Mouse (Mus musculus) midbrain, embryonic 11.5 days (tissue): ENCODE data around the gene Gm10300. TPM values are rescaled to one million over a fixed set of nuclear protein-coding genes. Genes with fewer than 3 reads are reported as not detected.
A peak's percentile ranks its signal among the peaks of the same experiment; 100 is the strongest.

ENCODE experiments used
- ATAC-seq: fragments of 200-750 bp; cut with Nextera tagmentation; 2 replicates; pipeline ENCODE4 v1.8.0; 2017; ENCODE audit warnings: moderate TSS enrichment, moderate library complexity; ENCODE audit not compliant: low FRiP score
- DNase-seq: peaks from one replicate; pipeline ENCODE4 v3.0.0; 2015; ENCODE audit warnings: low spot score; ENCODE audit errors: missing footprints
- H3K27ac ChIP-seq: fragments of 300-500 bp; sonication (generic); 2 replicates; pipeline ENCODE4 v1.5.1; 2014; ENCODE audit warnings: low read depth, low read length
- H3K27me3 ChIP-seq: fragments of 300-500 bp; sonication (generic); 2 replicates; pipeline ENCODE4 v1.6.1; 2014; ENCODE audit warnings: mild to moderate bottlenecking, low read length, moderate library complexity, mixed read lengths; ENCODE audit not compliant: control insufficient read depth, insufficient read depth
- H3K36me3 ChIP-seq: fragments of 300-500 bp; sonication (generic); 2 replicates; pipeline ENCODE4 v1.6.1; 2014; ENCODE audit warnings: mild to moderate bottlenecking, low read length, moderate library complexity, mixed read lengths; ENCODE audit not compliant: control insufficient read depth, insufficient read depth
- H3K4me1 ChIP-seq: fragments of 300-500 bp; sonication (generic); 2 replicates; pipeline ENCODE4 v1.6.1; 2014; ENCODE audit warnings: low read length; ENCODE audit not compliant: control insufficient read depth, insufficient read depth
- H3K4me2 ChIP-seq: fragments of 300-500 bp; sonication (generic); 2 replicates; pipeline ENCODE4 v1.6.1; 2014; ENCODE audit warnings: mild to moderate bottlenecking, moderate library complexity
- H3K4me3 ChIP-seq: fragments of 300-500 bp; sonication (generic); 2 replicates; pipeline ENCODE4 v1.5.1; 2014; ENCODE audit warnings: low read depth, low read length
- H3K9ac ChIP-seq: fragments of 300-500 bp; sonication (generic); 2 replicates; pipeline ENCODE4 v1.6.1; 2014; ENCODE audit warnings: low read length
- H3K9me3 ChIP-seq: fragments of 300-500 bp; sonication (generic); 2 replicates; pipeline ENCODE4 v1.6.1; 2016; ENCODE audit warnings: low read length; ENCODE audit not compliant: control insufficient read depth
- WGBS: fragments of 180-500 bp; shearing (Covaris S2); extraction: QIAGEN DNeasy Blood & Tissue Kit; methylation state at CpG from one replicate; pipeline ENCODE4 v1.1.7; 2014; 5-methylcytosine and 5-hydroxymethylcytosine counted together
- polyA plus RNA-seq: library from polyadenylated mRNA; unstranded; fragments of >200 nt; fragmentation: Nextera tagmentation; extraction: Ambion mirVana; gene quantifications from 2 replicates; pipeline ENCODE4 v1.2.1, GENCODE M21; 2014

Gene Gm10300
- polyA plus RNA-seq, 1 experiment from 2014 or later = not detected

- peak; percentile 98 for ATAC-seq
- under 1% methylated on average over 42 of the region's 46 CpGs for WGBS
- H3K4me2 ChIP-seq = peak overlapping the region; percentile 46
- no peaks in the 10 kb centered on the region for H3K36me3 ChIP-seq
- no peaks in the 10 kb centered on the region for H3K27me3 ChIP-seq
- DNase-seq = peak; percentile 98
- H3K9ac ChIP-seq = peak overlapping the region; percentile 98
- H3K27ac ChIP-seq = peak overlapping the region; percentile 97
- peaks cover 12% of the 10 kb centered on the region for H3K4me1 ChIP-seq
- H3K4me3 ChIP-seq = peak overlapping the region; percentile 97
- H3K9me3 ChIP-seq = no peaks in the 10 kb centered on the region
These were observed 25.5 kb upstream of the Gm10300 start for GRCm38 (mm10) chr4:132048995-132049404.

DNA sequence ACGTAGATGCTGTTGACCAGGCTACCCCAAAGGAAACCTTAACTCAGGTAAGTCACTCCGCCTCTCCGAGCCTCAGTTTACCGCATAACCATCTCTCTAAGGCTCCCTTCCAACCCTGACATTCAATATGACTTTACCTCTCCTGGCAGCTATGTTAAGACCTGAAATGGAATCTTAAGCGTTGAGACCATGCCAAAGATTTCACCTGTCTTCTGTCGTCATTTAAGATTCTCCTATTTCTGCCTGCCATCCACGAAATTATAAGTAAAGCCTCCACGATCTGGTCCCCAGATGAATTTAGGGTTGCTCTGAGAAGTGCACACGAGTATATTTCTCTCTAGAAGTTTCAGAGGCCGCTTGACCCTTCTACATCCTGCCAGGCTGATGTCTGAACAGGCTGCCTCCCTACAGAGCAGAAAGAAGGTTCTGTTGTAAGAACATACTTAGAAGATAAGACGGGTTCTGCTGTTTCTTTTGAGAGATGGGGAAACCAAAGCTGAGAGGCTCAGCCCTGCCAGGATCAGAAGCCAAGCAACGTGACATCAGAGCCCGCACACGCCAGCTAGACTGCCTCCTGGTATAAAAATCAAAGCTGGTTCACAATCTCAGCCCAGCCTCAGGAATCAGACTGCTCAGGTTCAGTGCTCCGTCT is 24.8 kb upstream of the Gm10300 start:
- Histone ChIP-seq H3K27ac (no peak overlapping the region; the same call in 1 of the 2 replicates), H3K4me1 (peaks cover 12% of the 10 kb centered on the region), H3K36me3 (no peaks in the 10 kb centered on the region), H3K4me2 (peak overlapping the region; percentile 46), H3K4me3 (peak overlapping the region; percentile 97), H3K9me3 (no peaks in the 10 kb centered on the region), H3K9ac (peak overlapping the region; percentile 41; the same call in 1 of the 2 replicates), H3K27me3 (no peaks in the 10 kb centered on the region)
- 6% methylated on average over 14 of the region's 15 CpGs for WGBS
- ATAC-seq (no peak), DNase-seq (peak; percentile 90)

- peak overlapping the region; percentile 45; the same call in 1 of the 2 replicates for H3K27ac ChIP-seq
- H3K36me3 ChIP-seq = no peaks in the 10 kb centered on the region
- H3K9ac ChIP-seq = no peak overlapping the region; the same call in 1 of the 2 replicates
- no peaks in the 10 kb centered on the region for H3K27me3 ChIP-seq
- peak; percentile 28; the same call in 1 of the 2 replicates for ATAC-seq
- peaks cover 10% of the 10 kb centered on the region for H3K4me1 ChIP-seq
- no peak overlapping the region for H3K4me3 ChIP-seq
- H3K4me2 ChIP-seq = 0 out of 2 replicates have a peak overlapping the region, but pooled peaks have one; percentile 4
- DNase-seq = no peak
- WGBS = 71% methylated on average over 10 of the region's 10 CpGs
- H3K9me3 ChIP-seq = no peaks in the 10 kb centered on the region
These were observed 22.9 kb upstream of the Gm10300 start for GRCm38 (mm10) chr4:132051321-132052275.

DNA sequence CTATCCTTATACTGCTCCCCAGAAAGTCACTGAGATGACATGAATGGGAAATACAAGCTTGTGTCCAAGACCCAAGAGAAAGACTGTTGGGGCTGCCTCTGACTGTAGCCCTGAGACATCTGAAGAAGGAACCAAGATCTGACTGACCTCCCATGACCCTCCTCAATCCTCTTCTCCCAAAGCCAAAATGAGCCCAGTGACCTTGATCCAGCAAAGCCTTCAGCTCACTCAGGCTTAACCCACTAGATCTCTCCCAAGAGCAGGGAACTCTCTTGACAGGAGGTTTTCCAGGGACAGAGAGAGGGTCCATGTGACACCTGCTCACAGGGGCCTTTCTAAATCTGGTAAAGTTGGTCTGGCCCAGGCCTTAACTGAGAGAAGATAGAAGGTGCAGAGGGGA is 17.2 kb upstream of the Gm10300 start:
- no peaks in the 10 kb centered on the region for H3K36me3 ChIP-seq
- DNase-seq (no peak), ATAC-seq (no peak)
- H3K4me1 ChIP-seq = no peaks in the 10 kb centered on the region
- no peaks in the 10 kb centered on the region for H3K9me3 ChIP-seq
- no peak overlapping the region for H3K4me2 ChIP-seq
- no peak overlapping the region for H3K9ac ChIP-seq
- no peaks in the 10 kb centered on the region for H3K27me3 ChIP-seq
- no peak overlapping the region for H3K27ac ChIP-seq
- no peak overlapping the region for H3K4me3 ChIP-seq

DNA sequence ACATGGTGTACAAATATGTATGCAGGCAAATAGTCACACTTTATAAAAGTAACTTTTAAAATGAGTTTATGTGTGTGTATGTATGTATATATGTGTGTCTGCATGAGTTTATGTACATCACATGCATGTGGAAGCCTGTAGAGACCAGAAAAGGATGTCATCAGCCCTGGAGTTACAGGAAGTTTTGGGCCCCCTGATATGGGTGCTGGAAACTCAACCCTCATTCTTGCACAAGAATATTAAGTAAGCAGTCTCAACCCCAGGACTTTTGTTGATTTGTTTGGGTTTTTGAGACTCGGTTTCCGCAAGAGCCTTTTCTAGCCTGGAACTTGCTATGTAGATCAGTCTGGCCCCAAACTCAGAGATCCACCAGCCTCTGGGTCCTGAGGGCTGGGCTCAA is 15.0 kb upstream of the Gm10300 start:
- WGBS = 93% methylated on average over 2 of the region's 2 CpGs
- no peak overlapping the region for H3K27ac ChIP-seq
- no peak overlapping the region for H3K9ac ChIP-seq
- no peak for DNase-seq
- H3K4me2 ChIP-seq = no peak overlapping the region
- no peak overlapping the region for H3K4me3 ChIP-seq
- H3K36me3 ChIP-seq = no peaks in the 10 kb centered on the region
- no peaks in the 10 kb centered on the region for H3K4me1 ChIP-seq
- H3K27me3 ChIP-seq = no peaks in the 10 kb centered on the region
- no peaks in the 10 kb centered on the region for H3K9me3 ChIP-seq
- no peak for ATAC-seq

- no peaks in the 10 kb centered on the region for H3K4me1 ChIP-seq
- H3K4me2 ChIP-seq = no peak overlapping the region
- H3K4me3 ChIP-seq = no peak overlapping the region
- no peaks in the 10 kb centered on the region for H3K9me3 ChIP-seq
- 79% methylated on average over 17 of the region's 17 CpGs for WGBS
- H3K27me3 ChIP-seq = no peaks in the 10 kb centered on the region
- no peak overlapping the region for H3K27ac ChIP-seq
- DNase-seq (no peak), ATAC-seq (no peak)
- no peak overlapping the region for H3K9ac ChIP-seq
- no peaks in the 10 kb centered on the region for H3K36me3 ChIP-seq
These were observed 14.3 kb upstream of the Gm10300 start for GRCm38 (mm10) chr4:132060040-132060832.

DNA sequence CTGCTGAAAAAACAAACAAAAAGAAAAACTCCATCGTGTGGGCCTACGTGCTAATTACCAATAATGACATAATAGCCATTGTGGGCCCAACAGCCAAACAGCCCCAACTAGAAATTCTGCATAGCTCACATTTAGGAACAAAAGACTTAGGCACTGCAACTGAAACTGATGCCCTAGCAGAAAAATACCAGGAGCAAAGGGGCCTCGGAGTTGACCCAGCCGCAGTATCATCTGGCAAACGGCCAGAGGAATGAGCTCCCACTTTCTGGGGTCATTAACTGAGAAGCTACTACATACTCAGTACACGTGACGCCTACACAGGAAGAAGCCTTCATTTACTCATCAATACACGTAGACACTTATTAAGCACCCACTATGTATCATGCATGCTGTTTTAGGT is 12.2 kb upstream of the Gm10300 start:
- Histone ChIP-seq H3K4me1 (no peaks in the 10 kb centered on the region; the same call in 1 of the 2 replicates), H3K36me3 (no peaks in the 10 kb centered on the region), H3K9ac (no peak overlapping the region), H3K4me2 (no peak overlapping the region), H3K27ac (no peak overlapping the region), H3K9me3 (no peaks in the 10 kb centered on the region), H3K27me3 (no peaks in the 10 kb centered on the region), H3K4me3 (no peak overlapping the region)
- 84% methylated on average over 8 of the region's 8 CpGs for whole genome bisulfite sequencing
- ATAC-seq (no peak), DNase-seq (no peak)

- no peak overlapping the region for H3K4me3 ChIP-seq
- H3K4me1 ChIP-seq = no peaks in the 10 kb centered on the region; the same call in 1 of the 2 replicates
- no peak overlapping the region for H3K4me2 ChIP-seq
- no peaks in the 10 kb centered on the region for H3K36me3 ChIP-seq
- no peak for DNase-seq
- no peaks in the 10 kb centered on the region for H3K9me3 ChIP-seq
- H3K27ac ChIP-seq = no peak overlapping the region
- WGBS = 73% methylated on average over 17 of the region's 17 CpGs
- H3K9ac ChIP-seq = no peak overlapping the region
- no peaks in the 10 kb centered on the region for H3K27me3 ChIP-seq
- ATAC-seq = no peak
These were observed 11.3 kb upstream of the Gm10300 start for GRCm38 (mm10) chr4:132062934-132063884.
